Mouse (Mus musculus) limb, embryonic 13.5 days (tissue): ENCODE measurements around the gene Ip6k1. TPM values are rescaled to one million over a fixed set of nuclear protein-coding genes. Genes with fewer than 3 reads are reported as not detected.

Experiments used
- ATAC-seq: fragments of 200-750 bp; cut with Nextera tagmentation; 2 replicates; pipeline ENCODE4 v1.8.0; 2017; ENCODE audit warnings: low read depth, moderate number of reproducible peaks, moderate TSS enrichment; ENCODE audit not compliant: low FRiP score
- H3K27ac ChIP-seq: fragments of 300-500 bp; sonication (generic); 2 replicates; pipeline ENCODE4 v1.5.1; 2015; ENCODE audit warnings: inconsistent platforms, mild to moderate bottlenecking, moderate library complexity
- H3K27me3 ChIP-seq: fragments of 300-500 bp; sonication (generic); 2 replicates; pipeline ENCODE4 v1.6.1; 2015; ENCODE audit warnings: mild to moderate bottlenecking, inconsistent platforms
- H3K36me3 ChIP-seq: fragments of 300-500 bp; sonication (generic); 2 replicates; pipeline ENCODE4 v1.6.1; 2015; ENCODE audit warnings: inconsistent platforms, mild to moderate bottlenecking, moderate library complexity
- H3K4me1 ChIP-seq: fragments of 300-500 bp; sonication (generic); 2 replicates; pipeline ENCODE4 v1.6.1; 2015; ENCODE audit warnings: inconsistent platforms
- H3K4me2 ChIP-seq: fragments of 300-500 bp; sonication (generic); replicated peaks from 2 replicates; pipeline ENCODE4 v1.6.1; 2015; ENCODE audit warnings: inconsistent platforms, mild to moderate bottlenecking, moderate library complexity
- H3K4me3 ChIP-seq: fragments of 300-500 bp; sonication (generic); 2 replicates; pipeline ENCODE4 v1.5.1; 2015; ENCODE audit warnings: moderate library complexity, mild to moderate bottlenecking, inconsistent platforms
- H3K9ac ChIP-seq: fragments of 300-500 bp; sonication (generic); 2 replicates; pipeline ENCODE4 v1.6.1; 2015; ENCODE audit warnings: mild to moderate bottlenecking, inconsistent platforms
- H3K9me3 ChIP-seq: fragments of 300-500 bp; sonication (generic); 2 replicates; pipeline ENCODE4 v1.6.1; 2016; ENCODE audit warnings: inconsistent platforms
- WGBS: fragments of 180-500 bp; shearing (Covaris S2); methylation state at CpG from one replicate; pipeline ENCODE4 v1.1.7; 2015; 5-methylcytosine and 5-hydroxymethylcytosine counted together
- polyA plus RNA-seq: library from polyadenylated mRNA; unstranded; fragments of >200 nt; fragmentation: Nextera tagmentation; extraction: Ambion mirVana; gene quantifications from 2 replicates; pipeline ENCODE4 v1.2.1, GENCODE M21; 2015

Gene Ip6k1
- polyA plus RNA-seq, 1 experiment from 2014 or later = 72.8 TPM

GRCm38 (mm10) chr9:108054331-108055040 is 52.2 kb downstream of the Ip6k1 start:
- ATAC-seq = no peak
- Histone ChIP-seq H3K9ac (no peak overlapping the region; the same call in 1 of the 2 replicates), H3K4me2 (no peak overlapping the region), H3K9me3 (no peaks in the 10 kb centered on the region), H3K27me3 (no peaks in the 10 kb centered on the region), H3K4me3 (no peak overlapping the region), H3K27ac (no peak overlapping the region), H3K4me1 (peaks cover 23% of the 10 kb centered on the region), H3K36me3 (peaks cover 84% of the 10 kb centered on the region)
- 89% methylated on average over 22 of the region's 22 CpGs for WGBS

DNA sequence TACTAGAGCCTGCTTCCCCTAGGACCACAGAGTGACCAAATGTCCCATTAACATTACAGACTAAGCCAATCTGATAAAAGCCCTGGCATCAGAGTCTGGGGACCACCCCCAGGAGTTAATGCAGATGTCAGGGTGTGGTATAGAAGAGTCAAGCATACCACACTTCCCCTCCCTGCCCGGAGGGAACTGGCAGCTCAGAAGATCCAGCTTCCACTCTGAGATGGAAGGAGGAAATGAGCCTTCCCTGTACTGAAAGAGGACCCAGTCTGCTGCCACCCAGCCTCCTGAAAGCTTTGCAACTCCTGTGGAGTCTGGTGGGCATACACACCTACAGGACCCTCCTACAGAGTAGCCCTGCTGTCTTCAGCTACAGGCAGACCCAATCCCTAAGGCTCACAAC is 52.8 kb downstream of the Ip6k1 start:
- Histone ChIP-seq H3K4me2 (no peak overlapping the region), H3K27ac (no peak overlapping the region), H3K9me3 (no peaks in the 10 kb centered on the region), H3K9ac (no peak overlapping the region), H3K27me3 (no peaks in the 10 kb centered on the region), H3K4me3 (no peak overlapping the region), H3K36me3 (peaks cover 89% of the 10 kb centered on the region), H3K4me1 (peaks cover 17% of the 10 kb centered on the region)
- no peak for ATAC-seq
- 87% methylated on average over 1 of the region's 1 CpGs for WGBS

DNA sequence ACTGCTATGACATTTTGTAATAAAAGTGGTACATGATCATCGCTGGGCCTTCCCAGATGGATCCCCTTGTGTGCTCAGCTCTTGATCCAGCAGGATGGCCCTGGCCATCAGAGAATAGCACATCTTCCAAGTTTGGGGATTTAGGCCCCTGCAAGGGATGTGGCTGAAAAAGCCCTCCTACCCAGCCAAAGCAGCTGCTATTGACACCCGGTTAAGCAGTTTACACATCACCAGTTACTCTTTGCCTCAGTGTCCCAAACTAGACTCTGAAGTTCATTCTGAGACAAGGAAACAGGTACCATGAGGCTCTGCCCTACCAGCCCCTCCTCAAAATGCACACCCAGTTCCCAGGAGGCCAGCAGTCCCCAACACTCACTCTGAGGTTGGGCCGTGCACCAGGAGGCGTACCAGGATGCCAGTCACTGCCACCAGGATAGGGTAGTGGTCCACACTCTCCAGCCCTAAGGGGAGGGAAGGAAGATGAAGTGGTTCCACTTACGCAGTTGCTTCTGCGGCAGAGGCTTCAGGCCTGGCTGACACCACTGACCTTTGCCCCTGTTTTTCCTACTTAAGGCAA is 53.4 kb downstream of the Ip6k1 start:
- no peak overlapping the region for H3K4me2 ChIP-seq

GRCm38 (mm10) chr9:108056361-108057261 is 54.3 kb downstream of the Ip6k1 start:
- WGBS = 78% methylated on average over 28 of the region's 28 CpGs
- no peak overlapping the region for H3K9ac ChIP-seq
- ATAC-seq = no peak

More for the DNA sequence above, 53.4 kb downstream of the Ip6k1 start:
- peaks cover 15% of the 10 kb centered on the region for H3K4me1 ChIP-seq
- 84% methylated on average over 6 of the region's 6 CpGs for WGBS
- no peaks in the 10 kb centered on the region for H3K9me3 ChIP-seq
- H3K4me3 ChIP-seq = no peak overlapping the region
- no peaks in the 10 kb centered on the region for H3K27me3 ChIP-seq
- peaks cover 89% of the 10 kb centered on the region for H3K36me3 ChIP-seq
- ATAC-seq = no peak
- no peak overlapping the region for H3K27ac ChIP-seq
- H3K9ac ChIP-seq = no peak overlapping the region

DNA sequence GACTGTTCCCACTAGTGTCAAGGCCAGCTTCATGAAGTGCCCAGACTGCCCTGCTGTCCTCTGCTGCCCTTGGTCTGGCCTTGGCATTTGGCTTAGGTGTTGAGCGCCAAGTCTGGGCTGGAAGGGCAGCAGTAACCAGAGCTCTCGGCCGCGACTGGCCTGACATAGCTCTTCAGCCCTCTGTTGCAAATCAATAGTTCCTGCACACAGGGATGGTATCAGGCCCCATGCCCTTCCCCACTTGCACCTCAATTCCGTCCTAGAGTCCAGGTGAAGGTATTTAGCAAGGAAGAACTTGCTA is 54.9 kb downstream of the Ip6k1 start:
- no peaks in the 10 kb centered on the region for H3K9me3 ChIP-seq
- no peak for ATAC-seq
- 88% methylated on average over 5 of the region's 5 CpGs for WGBS

More at GRCm38 (mm10) chr9:108056361-108057261, 54.3 kb downstream of the Ip6k1 start:
- Histone ChIP-seq H3K9me3 (no peaks in the 10 kb centered on the region), H3K4me3 (no peak overlapping the region), H3K27ac (no peak overlapping the region), H3K4me2 (no peak overlapping the region), H3K4me1 (peaks cover 15% of the 10 kb centered on the region), H3K27me3 (no peaks in the 10 kb centered on the region), H3K36me3 (peaks cover 88% of the 10 kb centered on the region)

DNA sequence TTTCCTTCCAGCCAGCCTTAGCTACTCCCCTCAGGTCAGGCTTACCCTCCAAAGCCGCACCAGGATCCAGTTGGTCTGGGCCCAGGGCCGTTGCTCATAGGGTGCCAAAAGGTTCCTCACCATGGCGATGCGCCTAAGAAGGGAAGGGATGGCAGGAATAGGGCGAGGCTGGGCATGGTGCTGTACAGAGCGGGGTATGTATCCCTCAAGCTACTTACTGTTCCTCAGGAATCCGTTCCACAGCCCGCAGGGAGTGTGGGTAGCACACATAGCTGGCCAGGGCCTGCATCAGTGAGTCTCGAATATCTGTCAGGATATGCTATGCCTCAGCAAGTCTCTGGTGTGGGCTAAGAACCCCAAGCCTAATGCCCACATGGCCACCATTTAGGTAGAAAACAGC is 56.0 kb downstream of the Ip6k1 start:
- no peaks in the 10 kb centered on the region for H3K9me3 ChIP-seq
- H3K27me3 ChIP-seq = no peaks in the 10 kb centered on the region
- ATAC-seq = no peak
- H3K27ac ChIP-seq = no peak overlapping the region
- H3K4me2 ChIP-seq = no peak overlapping the region
- H3K9ac ChIP-seq = no peak overlapping the region
- 93% methylated on average over 9 of the region's 9 CpGs for WGBS
- H3K36me3 ChIP-seq = peaks cover 95% of the 10 kb centered on the region
- no peak overlapping the region for H3K4me3 ChIP-seq
- H3K4me1 ChIP-seq = peaks cover 4% of the 10 kb centered on the region

More for the DNA sequence above, 54.9 kb downstream of the Ip6k1 start:
- peaks cover 14% of the 10 kb centered on the region for H3K4me1 ChIP-seq
- H3K27me3 ChIP-seq = no peaks in the 10 kb centered on the region
- peaks cover 88% of the 10 kb centered on the region for H3K36me3 ChIP-seq
- no peak overlapping the region for H3K4me2 ChIP-seq
- H3K27ac ChIP-seq = no peak overlapping the region
- no peak overlapping the region for H3K9ac ChIP-seq
- no peak overlapping the region for H3K4me3 ChIP-seq

DNA sequence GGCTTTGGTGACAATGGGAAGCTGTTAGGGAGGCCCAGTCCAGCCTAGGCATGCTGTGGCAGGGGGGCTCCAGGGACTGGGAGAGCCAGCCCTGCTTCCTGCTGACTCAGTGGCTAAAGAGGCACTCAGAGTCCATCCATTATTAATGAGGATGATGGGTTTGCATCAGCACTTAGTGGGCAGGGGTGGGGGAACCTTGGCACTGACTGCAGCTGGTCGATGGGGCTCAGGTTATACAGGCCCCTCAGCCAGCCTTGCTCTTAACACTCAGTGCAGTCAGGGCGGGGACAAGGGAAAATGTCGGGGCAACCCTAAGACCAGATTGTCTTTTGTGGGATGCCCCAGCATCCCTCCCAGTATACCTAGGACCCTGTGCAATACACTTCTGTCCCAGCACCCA is 59.8 kb downstream of the Ip6k1 start:
- 74% methylated on average over 3 of the region's 3 CpGs for WGBS
- no peak for ATAC-seq
- no peak overlapping the region; the same call in 1 of the 2 replicates for H3K9ac ChIP-seq
- H3K4me3 ChIP-seq = no peak overlapping the region
- H3K36me3 ChIP-seq = peaks cover 76% of the 10 kb centered on the region
- H3K9me3 ChIP-seq = no peaks in the 10 kb centered on the region
- no peak overlapping the region for H3K4me2 ChIP-seq
- H3K27me3 ChIP-seq = no peaks in the 10 kb centered on the region
- H3K4me1 ChIP-seq = no peaks in the 10 kb centered on the region
- no peak overlapping the region for H3K27ac ChIP-seq

GRCm38 (mm10) chr9:108063361-108063760 is 61.1 kb downstream of the Ip6k1 start:
- no peaks in the 10 kb centered on the region for H3K4me1 ChIP-seq
- WGBS = 87% methylated on average over 12 of the region's 12 CpGs
- H3K36me3 ChIP-seq = peaks cover 71% of the 10 kb centered on the region
- no peak for ATAC-seq
- no peaks in the 10 kb centered on the region for H3K27me3 ChIP-seq
- no peak overlapping the region for H3K9ac ChIP-seq
- no peaks in the 10 kb centered on the region for H3K9me3 ChIP-seq
- H3K4me3 ChIP-seq = no peak overlapping the region
- no peak overlapping the region for H3K27ac ChIP-seq
- H3K4me2 ChIP-seq = no peak overlapping the region

DNA sequence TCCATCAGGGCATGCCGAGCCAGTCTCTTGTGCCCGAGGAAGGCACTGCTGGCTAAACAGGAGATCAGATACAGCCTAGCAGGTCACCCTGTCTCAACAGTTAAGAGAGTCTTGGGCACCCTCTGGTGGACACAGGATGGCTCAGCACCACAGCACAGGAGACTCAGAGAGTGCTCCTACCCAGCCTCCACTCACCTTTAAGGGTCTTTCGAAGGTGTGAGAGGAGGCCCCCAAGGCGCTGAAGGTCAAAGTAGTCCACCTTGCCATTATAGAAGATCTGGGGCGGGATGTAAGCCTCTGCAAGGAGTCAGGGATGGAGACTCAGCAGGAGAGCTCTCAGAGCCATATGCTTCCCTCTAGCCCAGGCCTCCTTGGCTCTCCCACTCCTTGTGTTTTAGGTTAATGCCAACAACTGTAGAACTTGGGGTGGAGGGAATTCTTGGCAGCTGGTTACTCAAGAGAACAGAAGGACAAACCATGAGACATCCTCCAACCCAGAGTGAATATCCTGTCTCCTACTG is 63.2 kb downstream of the Ip6k1 start:
- Histone ChIP-seq H3K4me3 (no peak overlapping the region), H3K4me1 (no peaks in the 10 kb centered on the region), H3K27me3 (no peaks in the 10 kb centered on the region), H3K27ac (no peak overlapping the region), H3K36me3 (peaks cover 72% of the 10 kb centered on the region), H3K9me3 (no peaks in the 10 kb centered on the region), H3K4me2 (no peak overlapping the region), H3K9ac (no peak overlapping the region)
- no peak for ATAC-seq
- WGBS = 48% methylated on average over 5 of the region's 5 CpGs

DNA sequence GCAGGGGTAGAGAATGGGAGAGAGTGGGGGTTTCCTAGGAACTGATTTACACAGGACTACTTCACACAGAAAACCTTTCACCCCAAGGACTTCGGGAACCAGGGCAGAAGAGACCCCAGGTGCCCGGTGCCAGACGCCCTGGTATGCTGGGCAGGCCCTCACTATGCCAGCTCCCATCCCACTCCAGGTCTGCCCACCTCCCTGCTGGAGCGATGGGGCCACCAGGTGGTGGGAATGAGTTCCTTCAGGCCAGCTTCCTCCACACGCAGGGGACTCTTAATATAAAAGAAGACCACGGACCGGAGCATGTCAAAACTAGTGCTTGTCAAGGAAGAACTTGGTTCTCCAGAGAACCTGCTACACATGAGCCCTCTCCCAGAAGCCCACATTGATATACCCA is 64.9 kb downstream of the Ip6k1 start:
- Histone ChIP-seq H3K27ac (no peak overlapping the region), H3K4me1 (no peaks in the 10 kb centered on the region), H3K27me3 (no peaks in the 10 kb centered on the region), H3K4me3 (no peak overlapping the region), H3K4me2 (no peak overlapping the region), H3K9me3 (no peaks in the 10 kb centered on the region), H3K36me3 (peaks cover 70% of the 10 kb centered on the region), H3K9ac (no peak overlapping the region)
- ATAC-seq = no peak
- WGBS = 81% methylated on average over 7 of the region's 7 CpGs

DNA sequence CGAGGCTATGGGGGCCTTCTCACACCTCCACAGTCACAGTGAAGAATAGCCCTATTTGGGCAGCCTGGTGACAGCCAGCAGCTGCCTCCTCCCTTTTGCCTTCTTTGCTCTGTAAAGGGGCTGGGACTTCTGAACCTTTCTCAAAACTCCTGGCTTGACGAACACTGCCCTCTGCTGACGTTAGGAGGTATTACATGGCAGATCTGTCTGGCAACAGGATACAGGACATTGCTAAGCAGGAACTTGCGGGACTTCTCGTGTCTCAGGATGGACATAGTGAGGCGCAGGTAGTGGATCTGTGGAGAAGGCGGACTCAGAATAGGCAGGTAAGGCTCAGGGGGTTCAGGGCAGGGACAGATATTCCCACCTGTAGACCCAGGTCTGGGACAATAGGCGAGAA is 65.6 kb downstream of the Ip6k1 start:
- no peak overlapping the region for H3K9ac ChIP-seq
- H3K36me3 ChIP-seq = peaks cover 65% of the 10 kb centered on the region
- no peaks in the 10 kb centered on the region for H3K27me3 ChIP-seq
- ATAC-seq = peak; percentile 32; the same call in 1 of the 2 replicates
- WGBS = 16% methylated on average over 8 of the region's 8 CpGs
- no peak overlapping the region for H3K4me3 ChIP-seq
- no peak overlapping the region for H3K4me2 ChIP-seq
- H3K9me3 ChIP-seq = no peaks in the 10 kb centered on the region
- H3K27ac ChIP-seq = no peak overlapping the region
- H3K4me1 ChIP-seq = no peaks in the 10 kb centered on the region

DNA sequence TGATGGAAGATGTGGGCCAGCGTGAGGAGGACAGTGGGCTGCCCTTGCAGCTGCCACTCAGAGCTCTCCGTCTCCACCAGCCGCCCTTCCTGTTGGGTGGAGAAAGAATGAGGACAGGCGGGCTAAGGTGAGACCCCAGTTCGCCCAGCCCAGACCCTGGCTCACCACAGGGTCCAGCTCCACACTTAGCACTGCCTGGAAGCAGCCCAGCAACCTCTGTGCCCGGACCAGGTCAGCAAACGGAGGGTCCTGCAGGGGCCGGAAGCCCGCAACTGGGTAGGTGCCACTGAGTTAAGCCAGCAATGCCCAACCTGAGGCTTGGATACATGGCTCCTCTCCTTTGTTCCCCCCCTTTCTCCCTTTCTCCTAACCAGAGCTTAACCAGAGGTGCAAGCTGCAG is 66.7 kb downstream of the Ip6k1 start:
- H3K9me3 ChIP-seq = no peaks in the 10 kb centered on the region
- H3K36me3 ChIP-seq = peaks cover 54% of the 10 kb centered on the region
- H3K4me3 ChIP-seq = no peak overlapping the region
- H3K27ac ChIP-seq = no peak overlapping the region
- 90% methylated on average over 9 of the region's 9 CpGs for WGBS
- no peak overlapping the region for H3K9ac ChIP-seq
- ATAC-seq = no peak
- H3K27me3 ChIP-seq = no peaks in the 10 kb centered on the region
- no peak overlapping the region for H3K4me2 ChIP-seq
- no peaks in the 10 kb centered on the region for H3K4me1 ChIP-seq
